Mouse (Mus musculus) heart, embryonic 11.5 days (tissue): ENCODE measurements around the gene Arhgef18. TPM values are rescaled to one million over a fixed set of nuclear protein-coding genes. Genes with fewer than 3 reads are reported as not detected.

Source experiments
- ATAC-seq: fragments of 200-750 bp; cut with Nextera tagmentation; replicated peaks from 2 replicates; pipeline ENCODE4 v1.8.0; 2017; ENCODE audit warnings: moderate library complexity; ENCODE audit not compliant: insufficient number of reproducible peaks, low FRiP score, low TSS enrichment
- H3K27ac ChIP-seq: fragments of 300-500 bp; sonication (generic); 2 replicates; pipeline ENCODE4 v1.5.1; 2014; ENCODE audit warnings: mild to moderate bottlenecking, low read depth, low read length
- H3K27me3 ChIP-seq: fragments of 300-500 bp; sonication (generic); 2 replicates; pipeline ENCODE4 v1.6.1; 2014; ENCODE audit warnings: mild to moderate bottlenecking, low read length, mixed read lengths; ENCODE audit not compliant: control insufficient read depth, insufficient read depth
- H3K36me3 ChIP-seq: fragments of 300-500 bp; sonication (generic); 2 replicates; pipeline ENCODE4 v1.6.1; 2014; ENCODE audit warnings: mild to moderate bottlenecking, low read length, moderate library complexity, mixed read lengths; ENCODE audit not compliant: control insufficient read depth, insufficient read depth
- H3K4me1 ChIP-seq: fragments of 300-500 bp; sonication (generic); 2 replicates; pipeline ENCODE4 v1.6.1; 2014; ENCODE audit warnings: low read length; ENCODE audit not compliant: control insufficient read depth, insufficient read depth
- H3K4me2 ChIP-seq: fragments of 300-500 bp; sonication (generic); 2 replicates; pipeline ENCODE4 v1.6.1; 2014; ENCODE audit warnings: mild to moderate bottlenecking, moderate library complexity
- H3K4me3 ChIP-seq: fragments of 300-500 bp; sonication (generic); 2 replicates; pipeline ENCODE4 v1.5.1; 2014; ENCODE audit warnings: low read depth, low read length
- H3K9ac ChIP-seq: fragments of 300-500 bp; sonication (generic); 2 replicates; pipeline ENCODE4 v1.6.1; 2014; ENCODE audit warnings: mild to moderate bottlenecking, low read depth, low read length, moderate library complexity
- H3K9me3 ChIP-seq: fragments of 300-500 bp; sonication (generic); replicated peaks from 2 replicates; pipeline ENCODE4 v1.6.1; 2016; ENCODE audit warnings: low read length; ENCODE audit not compliant: control insufficient read depth
- WGBS: fragments of 180-500 bp; shearing (Covaris S2); extraction: QIAGEN DNeasy Blood & Tissue Kit; methylation state at CpG from one replicate; pipeline ENCODE4 v1.1.7; 2014; ENCODE audit not compliant: insufficient replicate concordance; 5-methylcytosine and 5-hydroxymethylcytosine counted together
- polyA plus RNA-seq: library from polyadenylated mRNA; unstranded; fragments of >200 nt; fragmentation: Nextera tagmentation; extraction: Ambion mirVana; gene quantifications from 2 replicates; pipeline ENCODE4 v1.2.1, GENCODE M21; 2014

Arhgef18 gene
- polyA plus RNA-seq, 1 experiment from 2014 or later, result 5.3 TPM

DNA sequence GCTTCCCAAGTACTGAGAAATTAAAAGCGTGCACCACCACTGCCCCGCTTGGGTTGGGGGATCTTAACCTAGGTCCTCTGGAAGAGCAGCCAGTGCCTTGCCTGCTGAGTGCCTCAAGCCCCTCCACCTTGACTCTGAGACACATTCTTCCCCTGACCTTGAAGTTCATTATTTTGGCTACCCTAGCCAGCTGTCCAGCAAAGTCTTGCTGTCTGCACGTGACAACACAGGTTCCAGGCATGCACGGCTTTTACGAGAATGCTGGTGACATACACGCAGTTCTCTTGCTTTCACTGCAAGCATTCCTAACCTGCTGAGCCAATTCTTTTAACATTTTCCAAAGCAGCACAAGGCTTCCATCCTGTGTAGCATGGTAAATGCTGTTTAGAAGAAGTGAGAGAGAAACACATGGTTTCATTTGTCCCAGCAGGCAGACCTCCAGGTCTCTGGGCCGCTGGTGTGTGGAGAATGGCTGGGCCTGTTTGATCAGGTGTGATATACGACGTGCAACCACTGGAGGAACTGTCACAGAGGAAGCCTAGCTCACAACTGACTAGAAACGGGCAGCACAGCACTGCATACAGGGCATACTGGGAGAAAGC, 27.4 kb downstream of the Arhgef18 start:
- no peaks in the 10 kb centered on the region for H3K36me3 ChIP-seq
- H3K27me3 ChIP-seq, result no peaks in the 10 kb centered on the region
- H3K9ac ChIP-seq, result 0 out of 2 replicates have a peak overlapping the region, but pooled peaks have one; percentile 10
- no peak overlapping the region for H3K4me2 ChIP-seq
- no peak overlapping the region for H3K4me3 ChIP-seq
- no peaks in the 10 kb centered on the region for H3K9me3 ChIP-seq
- WGBS, result 75% methylated on average over 10 of the region's 10 CpGs
- H3K4me1 ChIP-seq, result peaks cover 29% of the 10 kb centered on the region
- H3K27ac ChIP-seq, result 0 out of 2 replicates have a peak overlapping the region, but pooled peaks have one; percentile 1
- no peak for ATAC-seq

- ATAC-seq, result no peak
Measured at GRCm38 (mm10) chr8:3421507-3421906, 28.7 kb downstream of the Arhgef18 start.

DNA sequence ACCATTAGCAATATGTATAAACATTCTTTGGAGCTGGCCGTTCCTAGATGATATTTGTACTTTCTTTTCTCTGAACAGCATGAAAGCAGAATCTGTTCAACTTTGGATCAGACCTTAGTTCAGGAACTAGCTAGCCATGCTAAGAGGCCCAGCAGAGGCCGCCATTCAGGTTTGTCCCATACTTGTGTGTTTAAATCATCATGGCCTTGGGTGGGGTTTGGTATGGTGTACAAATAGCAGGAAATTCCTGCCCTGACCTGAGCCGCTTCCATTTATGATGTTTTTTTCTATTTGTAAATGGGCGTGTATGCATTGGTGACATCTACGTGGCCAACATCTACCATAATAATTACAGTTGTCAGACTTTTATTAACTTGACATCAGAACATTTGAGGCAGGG, 32.4 kb downstream of the Arhgef18 start:
- Histone ChIP-seq H3K36me3 (peaks cover 2% of the 10 kb centered on the region; the same call in 1 of the 2 replicates), H3K4me1 (peaks cover 8% of the 10 kb centered on the region), H3K4me2 (no peak overlapping the region), H3K9ac (no peak overlapping the region), H3K27ac (no peak overlapping the region), H3K9me3 (no peaks in the 10 kb centered on the region), H3K27me3 (no peaks in the 10 kb centered on the region), H3K4me3 (no peak overlapping the region)
- no peak for ATAC-seq
- 91% methylated on average over 5 of the region's 5 CpGs for WGBS

More at GRCm38 (mm10) chr8:3421507-3421906, 28.7 kb downstream of the Arhgef18 start:
- Histone ChIP-seq H3K9me3 (no peaks in the 10 kb centered on the region), H3K27me3 (no peaks in the 10 kb centered on the region), H3K4me3 (no peak overlapping the region), H3K4me1 (peaks cover 27% of the 10 kb centered on the region), H3K4me2 (no peak overlapping the region), H3K36me3 (no peaks in the 10 kb centered on the region), H3K27ac (no peak overlapping the region), H3K9ac (no peak overlapping the region)
- WGBS, result 86% methylated on average over 5 of the region's 5 CpGs

DNA sequence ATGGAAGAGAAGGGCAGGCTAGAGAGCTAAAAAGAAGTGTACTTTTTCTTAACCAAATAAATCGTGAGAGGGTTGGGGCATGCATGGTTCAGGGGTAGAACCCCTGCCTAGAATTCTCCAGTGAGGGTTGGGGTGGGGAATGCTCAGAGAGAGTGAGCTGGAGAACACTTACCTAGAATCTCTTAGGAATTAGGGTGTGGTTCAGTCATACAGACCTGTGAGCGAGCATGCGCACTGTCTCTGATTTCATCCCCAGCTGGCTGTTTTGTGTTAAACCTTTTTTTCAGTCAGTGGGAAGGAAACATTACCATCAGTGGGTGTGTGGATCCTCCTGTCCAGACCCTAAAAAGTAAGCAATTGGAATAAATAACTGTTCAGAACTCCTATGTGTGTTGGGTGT, 33.4 kb downstream of the Arhgef18 start:
- no peak overlapping the region for H3K4me2 ChIP-seq
- no peak for ATAC-seq
- H3K27me3 ChIP-seq, result no peaks in the 10 kb centered on the region
- H3K9ac ChIP-seq, result no peak overlapping the region
- H3K9me3 ChIP-seq, result no peaks in the 10 kb centered on the region
- H3K4me1 ChIP-seq, result peaks cover 6% of the 10 kb centered on the region
- H3K27ac ChIP-seq, result no peak overlapping the region
- H3K4me3 ChIP-seq, result no peak overlapping the region
- H3K36me3 ChIP-seq, result peaks cover 2% of the 10 kb centered on the region; the same call in 1 of the 2 replicates
- 83% methylated on average over 3 of the region's 3 CpGs for WGBS

GRCm38 (mm10) chr8:3428426-3428825, 35.6 kb downstream of the Arhgef18 start:
- ATAC-seq, result no peak

DNA sequence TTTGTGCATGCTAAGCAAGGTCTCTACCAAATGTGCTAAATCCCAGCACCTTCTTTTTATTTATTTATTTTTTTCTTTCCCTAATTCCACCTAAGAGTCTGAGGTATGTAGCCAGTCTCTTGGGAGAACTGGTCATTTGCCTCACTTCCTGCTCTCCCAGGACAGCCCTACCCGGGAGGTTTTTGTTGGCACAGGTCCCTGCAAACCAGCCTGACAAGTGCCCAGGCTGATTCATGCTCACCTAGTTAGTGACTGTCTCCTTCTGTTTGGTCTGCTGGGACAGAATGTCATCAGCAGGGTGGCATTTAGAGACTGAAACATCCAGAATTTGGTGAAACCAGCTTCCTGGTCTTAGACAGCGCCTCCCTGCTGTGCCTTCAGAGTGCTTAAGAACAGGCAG, 37.2 kb downstream of the Arhgef18 start:
- no peaks in the 10 kb centered on the region for H3K27me3 ChIP-seq
- peaks cover 6% of the 10 kb centered on the region for H3K36me3 ChIP-seq
- H3K9me3 ChIP-seq, result no peaks in the 10 kb centered on the region
- no peak overlapping the region for H3K4me3 ChIP-seq
- H3K9ac ChIP-seq, result no peak overlapping the region
- H3K4me2 ChIP-seq, result no peak overlapping the region
- 0 out of 2 replicates have a peak, but pooled peaks cover 2% of the 10 kb centered on the region for H3K4me1 ChIP-seq
- ATAC-seq, result no peak
- WGBS, result 68% methylated on average over 2 of the region's 2 CpGs
- no peak overlapping the region for H3K27ac ChIP-seq

More at GRCm38 (mm10) chr8:3428426-3428825, 35.6 kb downstream of the Arhgef18 start:
- H3K27ac ChIP-seq, result no peak overlapping the region
- peaks cover 6% of the 10 kb centered on the region for H3K36me3 ChIP-seq
- H3K4me1 ChIP-seq, result 0 out of 2 replicates have a peak, but pooled peaks cover 2% of the 10 kb centered on the region
- no peak overlapping the region for H3K4me3 ChIP-seq
- no peaks in the 10 kb centered on the region for H3K27me3 ChIP-seq
- WGBS, result 78% methylated on average over 2 of the region's 2 CpGs
- no peak overlapping the region for H3K9ac ChIP-seq
- H3K4me2 ChIP-seq, result no peak overlapping the region
- H3K9me3 ChIP-seq, result no peaks in the 10 kb centered on the region

- H3K4me2 ChIP-seq, result no peak overlapping the region
- no peak for ATAC-seq
- no peak overlapping the region for H3K9ac ChIP-seq
- H3K4me3 ChIP-seq, result no peak overlapping the region
- 0 out of 2 replicates have a peak, but pooled peaks cover 2% of the 10 kb centered on the region for H3K4me1 ChIP-seq
- 76% methylated on average over 3 of the region's 3 CpGs for WGBS
- H3K27ac ChIP-seq, result no peak overlapping the region
- no peaks in the 10 kb centered on the region for H3K27me3 ChIP-seq
- peaks cover 10% of the 10 kb centered on the region for H3K36me3 ChIP-seq
- no peaks in the 10 kb centered on the region for H3K9me3 ChIP-seq
Measured at GRCm38 (mm10) chr8:3431113-3431512, 38.3 kb downstream of the Arhgef18 start.

- Histone ChIP-seq H3K36me3 (peaks cover 33% of the 10 kb centered on the region), H3K9ac (no peak overlapping the region), H3K4me3 (no peak overlapping the region), H3K4me2 (no peak overlapping the region), H3K27ac (no peak overlapping the region), H3K27me3 (no peaks in the 10 kb centered on the region), H3K9me3 (no peaks in the 10 kb centered on the region), H3K4me1 (no peaks in the 10 kb centered on the region)
- no peak for ATAC-seq
- WGBS, result 76% methylated on average over 5 of the region's 6 CpGs
Measured at GRCm38 (mm10) chr8:3436492-3436891, 43.7 kb downstream of the Arhgef18 start.

GRCm38 (mm10) chr8:3439510-3439909, 46.7 kb downstream of the Arhgef18 start:
- ATAC-seq, result no peak
- peaks cover 29% of the 10 kb centered on the region for H3K36me3 ChIP-seq
- no peak overlapping the region for H3K27ac ChIP-seq
- no peaks in the 10 kb centered on the region for H3K27me3 ChIP-seq
- no peak overlapping the region for H3K4me3 ChIP-seq
- no peaks in the 10 kb centered on the region for H3K9me3 ChIP-seq
- 75% methylated on average over 12 of the region's 12 CpGs for WGBS
- H3K4me1 ChIP-seq, result no peaks in the 10 kb centered on the region
- H3K9ac ChIP-seq, result no peak overlapping the region
- no peak overlapping the region for H3K4me2 ChIP-seq
